Mouse (Mus musculus): ENCODE measurements at regions not wholly inside any gene's neighbourhood (a gene's known extent, or its start where the extent isn't known, plus 50 kb on each side); places are given as distances from the start of the nearest gene placed in this dataset.
A peak's percentile ranks its signal among the peaks of the same experiment; 100 is the strongest.

DNA sequence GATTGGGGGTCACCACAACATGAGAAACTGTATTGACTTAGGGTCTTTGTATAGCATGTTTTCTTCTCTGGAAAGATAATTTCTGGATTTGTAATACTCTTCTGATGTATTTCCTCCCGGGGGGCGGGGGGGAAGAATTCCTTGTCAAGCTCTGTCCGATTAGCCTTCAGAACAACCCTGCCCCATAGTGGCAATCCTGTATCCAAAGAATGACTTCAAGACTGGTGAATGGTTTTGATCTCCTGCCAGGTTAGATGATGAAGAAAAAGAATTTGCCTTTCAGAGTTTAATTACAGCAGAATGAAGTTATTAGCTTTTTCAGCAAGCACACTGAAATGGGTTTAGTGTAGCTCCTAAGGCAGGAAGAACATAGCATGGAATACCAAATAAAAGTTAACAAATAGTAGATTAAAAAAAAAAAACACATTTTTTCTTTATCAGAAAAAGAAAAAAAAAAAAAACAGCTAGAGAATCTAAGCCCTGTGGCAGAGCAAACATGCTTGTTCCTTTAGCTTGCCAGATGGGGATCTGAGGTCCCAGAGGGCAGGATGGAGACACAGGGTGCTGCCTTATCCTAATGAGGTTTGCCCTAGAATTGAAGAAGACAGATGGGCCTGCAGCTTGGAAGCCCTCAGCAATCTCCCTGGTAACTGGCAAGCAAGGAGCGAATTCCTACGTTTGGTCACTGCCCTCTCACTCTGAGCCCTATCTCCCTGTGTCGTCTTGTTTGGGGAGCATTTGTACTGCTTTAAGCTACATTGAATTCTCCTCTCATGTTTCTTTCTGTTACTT, 280.9 kb upstream of the Gm9972 start:
- WGBS = 69% methylated on average over 6 of the region's 6 CpGs
- no peaks in the 10 kb centered on the region for H3K36me3 ChIP-seq (ENCODE audit: control insufficient read depth, insufficient read depth, low read length)

DNA sequence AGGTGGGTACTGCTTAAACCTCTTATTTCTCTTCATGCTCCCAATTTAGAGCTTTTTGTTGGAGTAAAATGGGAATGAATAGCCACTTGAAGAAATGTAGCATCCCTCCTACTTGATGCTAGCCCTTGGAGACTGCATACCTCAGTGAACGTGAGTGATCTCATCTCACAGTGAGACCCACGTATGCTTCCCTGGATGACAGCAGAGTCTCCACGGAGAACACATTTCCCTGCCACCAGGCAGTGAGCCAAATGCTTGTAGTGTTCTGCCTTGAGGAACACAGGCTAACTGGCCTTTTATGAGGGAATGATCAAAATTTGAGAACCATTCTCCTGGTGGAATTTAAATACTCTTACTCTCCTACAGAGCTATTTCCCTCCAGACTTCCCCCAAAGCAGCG, 280.1 kb upstream of the Gm9972 start:
- 76% methylated on average over 4 of the region's 4 CpGs for WGBS
- H3K36me3 ChIP-seq (ENCODE audit: control insufficient read depth, insufficient read depth, low read length) = no peaks in the 10 kb centered on the region
- H3K4me2 ChIP-seq (ENCODE audit: low read depth, low read length, severe bottlenecking) = no peak overlapping the region
- H3K27ac ChIP-seq (ENCODE audit: low read depth, low read length) = no peak overlapping the region
- DNase-seq (ENCODE audit: low spot score) (no peak), ATAC-seq (replicated peaks; ENCODE audit: low FRiP score) (no peak)
- H3K9ac ChIP-seq (ENCODE audit: low read length) = no peak overlapping the region
- no peak overlapping the region for H3K4me3 ChIP-seq (ENCODE audit: low read depth, low read length)
- no peaks in the 10 kb centered on the region for H3K27me3 ChIP-seq (ENCODE audit: control insufficient read depth, insufficient read depth, low read length)
- no peaks in the 10 kb centered on the region for H3K4me1 ChIP-seq (replicated peaks; ENCODE audit: control insufficient read depth, insufficient read depth, low read length)
- no peaks in the 10 kb centered on the region for H3K9me3 ChIP-seq (ENCODE audit: control insufficient read depth, low read length)

More for the DNA sequence above, 280.9 kb upstream of the Gm9972 start:
- no peak overlapping the region for H3K4me2 ChIP-seq (ENCODE audit: low read depth, low read length, severe bottlenecking)
- H3K27me3 ChIP-seq (ENCODE audit: control insufficient read depth, insufficient read depth, low read length) = no peaks in the 10 kb centered on the region
- no peaks in the 10 kb centered on the region for H3K4me1 ChIP-seq (replicated peaks; ENCODE audit: control insufficient read depth, insufficient read depth, low read length)
- DNase-seq (ENCODE audit: low spot score) (no peak), ATAC-seq (replicated peaks; ENCODE audit: low FRiP score) (no peak)
- H3K27ac ChIP-seq (ENCODE audit: low read depth, low read length) = no peak overlapping the region
- no peaks in the 10 kb centered on the region for H3K9me3 ChIP-seq (ENCODE audit: control insufficient read depth, low read length)
- no peak overlapping the region for H3K9ac ChIP-seq (ENCODE audit: low read length)
- H3K4me3 ChIP-seq (ENCODE audit: low read depth, low read length) = no peak overlapping the region

- no peaks in the 10 kb centered on the region for H3K4me1 ChIP-seq (replicated peaks; ENCODE audit: control insufficient read depth, insufficient read depth, low read length)
- H3K4me3 ChIP-seq (ENCODE audit: low read depth, low read length) = no peak overlapping the region
- H3K4me2 ChIP-seq (ENCODE audit: low read depth, low read length, severe bottlenecking) = no peak overlapping the region
- DNase-seq (ENCODE audit: low spot score) (no peak), ATAC-seq (replicated peaks; ENCODE audit: low FRiP score) (no peak)
- no peak overlapping the region for H3K27ac ChIP-seq (ENCODE audit: low read depth, low read length)
- no peaks in the 10 kb centered on the region for H3K9me3 ChIP-seq (ENCODE audit: control insufficient read depth, low read length)
- H3K27me3 ChIP-seq (ENCODE audit: control insufficient read depth, insufficient read depth, low read length) = no peaks in the 10 kb centered on the region
- H3K9ac ChIP-seq (ENCODE audit: low read length) = no peak overlapping the region
- no peaks in the 10 kb centered on the region for H3K36me3 ChIP-seq (ENCODE audit: control insufficient read depth, insufficient read depth, low read length)
These were observed 270.3 kb upstream of the Gm9972 start for GRCm38 (mm10) chr11:42765213-42765612.

DNA sequence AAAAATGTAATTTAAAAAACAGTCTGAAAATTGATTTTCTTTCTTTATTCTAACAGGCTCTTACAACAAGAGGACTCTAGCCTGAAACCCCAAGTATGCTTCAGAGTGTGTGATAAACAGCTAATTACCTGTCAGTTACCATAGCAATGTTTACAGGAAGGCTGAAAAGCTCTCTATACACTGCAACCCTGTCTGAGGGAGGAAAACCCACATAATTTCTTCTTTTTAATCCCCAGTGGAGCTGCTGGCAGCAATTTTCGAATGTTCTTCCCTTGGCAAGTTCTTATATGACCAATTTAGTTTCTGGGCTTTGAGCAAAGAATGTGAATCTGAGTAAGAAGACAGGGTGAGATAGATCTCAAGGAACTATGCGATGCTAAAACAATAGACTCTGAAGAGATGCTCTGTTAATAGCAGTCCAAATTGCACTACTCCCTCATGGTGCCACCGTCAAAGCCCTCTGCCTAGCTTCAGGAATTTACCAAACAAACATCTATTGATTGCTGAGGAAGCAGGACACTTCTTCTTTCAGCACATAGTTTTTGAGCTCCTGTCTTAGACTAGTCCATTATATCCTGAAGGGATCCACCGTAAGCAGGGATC, 260.4 kb upstream of the Gm9972 start:
- Histone ChIP-seq H3K9me3 (ENCODE audit: control insufficient read depth, low read length) (no peaks in the 10 kb centered on the region), H3K4me1 (replicated peaks; ENCODE audit: control insufficient read depth, insufficient read depth, low read length) (peaks cover 2% of the 10 kb centered on the region; the same call in 1 of the 2 replicates), H3K4me3 (ENCODE audit: low read depth, low read length) (no peak overlapping the region), H3K36me3 (ENCODE audit: control insufficient read depth, insufficient read depth, low read length) (no peaks in the 10 kb centered on the region), H3K27ac (ENCODE audit: low read depth, low read length) (no peak overlapping the region), H3K9ac (ENCODE audit: low read length) (no peak overlapping the region), H3K4me2 (ENCODE audit: low read depth, low read length, severe bottlenecking) (no peak overlapping the region), H3K27me3 (ENCODE audit: control insufficient read depth, insufficient read depth, low read length) (no peaks in the 10 kb centered on the region)
- DNase-seq (ENCODE audit: low spot score) = no peak
- ATAC-seq (replicated peaks; ENCODE audit: low FRiP score) = peak; percentile 88
- 61% methylated on average over 4 of the region's 4 CpGs for WGBS

DNA sequence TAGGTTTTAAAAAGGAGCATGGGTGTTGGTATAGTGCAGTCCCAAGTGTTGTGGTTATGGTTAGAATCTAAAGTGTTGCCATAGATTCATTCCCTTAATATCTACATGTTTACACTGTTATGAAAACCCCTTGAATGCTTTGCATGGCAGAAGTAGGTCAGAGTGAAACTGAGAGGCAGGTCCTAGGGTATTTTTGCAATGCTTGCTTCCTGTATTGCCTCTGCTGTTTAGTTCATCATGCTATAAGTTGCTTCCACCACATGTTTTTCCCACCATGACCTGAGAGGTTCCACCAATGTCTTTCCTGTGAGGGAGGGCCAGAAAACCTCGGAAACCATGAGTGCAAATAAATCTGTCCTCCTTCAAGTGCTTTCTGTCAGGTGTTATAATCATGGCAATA, 224.1 kb upstream of the Gm9972 start:
- H3K4me3 ChIP-seq (ENCODE audit: low read depth, low read length) = no peak overlapping the region
- no peaks in the 10 kb centered on the region for H3K36me3 ChIP-seq (ENCODE audit: control insufficient read depth, insufficient read depth, low read length)
- no peak overlapping the region for H3K9ac ChIP-seq (ENCODE audit: low read length)
- ATAC-seq (replicated peaks; ENCODE audit: low FRiP score) (no peak), DNase-seq (ENCODE audit: low spot score) (no peak)
- H3K27ac ChIP-seq (ENCODE audit: low read depth, low read length) = no peak overlapping the region
- no peaks in the 10 kb centered on the region for H3K27me3 ChIP-seq (ENCODE audit: control insufficient read depth, insufficient read depth, low read length)
- no peaks in the 10 kb centered on the region for H3K4me1 ChIP-seq (replicated peaks; ENCODE audit: control insufficient read depth, insufficient read depth, low read length)
- H3K4me2 ChIP-seq (ENCODE audit: low read depth, low read length, severe bottlenecking) = no peak overlapping the region
- no peaks in the 10 kb centered on the region for H3K9me3 ChIP-seq (ENCODE audit: control insufficient read depth, low read length)
- WGBS = 86% methylated on average over 1 of the region's 1 CpGs

- H3K4me3 ChIP-seq (ENCODE audit: low read depth, low read length) = no peak overlapping the region
- no peak overlapping the region for H3K4me2 ChIP-seq (ENCODE audit: low read depth, low read length, severe bottlenecking)
- no peaks in the 10 kb centered on the region for H3K27me3 ChIP-seq (ENCODE audit: control insufficient read depth, insufficient read depth, low read length)
- H3K9ac ChIP-seq (ENCODE audit: low read length) = no peak overlapping the region
- DNase-seq (ENCODE audit: low spot score) = no peak
- 84% methylated on average over 2 of the region's 2 CpGs for WGBS
- H3K4me1 ChIP-seq (replicated peaks; ENCODE audit: control insufficient read depth, insufficient read depth, low read length) = no peaks in the 10 kb centered on the region
- H3K27ac ChIP-seq (ENCODE audit: low read depth, low read length) = no peak overlapping the region
- no peaks in the 10 kb centered on the region for H3K9me3 ChIP-seq (ENCODE audit: control insufficient read depth, low read length)
- no peak for ATAC-seq (replicated peaks; ENCODE audit: low FRiP score)
- no peaks in the 10 kb centered on the region for H3K36me3 ChIP-seq (ENCODE audit: control insufficient read depth, insufficient read depth, low read length)
These were observed 219.8 kb upstream of the Gm9972 start for GRCm38 (mm10) chr11:42815753-42816152.

DNA sequence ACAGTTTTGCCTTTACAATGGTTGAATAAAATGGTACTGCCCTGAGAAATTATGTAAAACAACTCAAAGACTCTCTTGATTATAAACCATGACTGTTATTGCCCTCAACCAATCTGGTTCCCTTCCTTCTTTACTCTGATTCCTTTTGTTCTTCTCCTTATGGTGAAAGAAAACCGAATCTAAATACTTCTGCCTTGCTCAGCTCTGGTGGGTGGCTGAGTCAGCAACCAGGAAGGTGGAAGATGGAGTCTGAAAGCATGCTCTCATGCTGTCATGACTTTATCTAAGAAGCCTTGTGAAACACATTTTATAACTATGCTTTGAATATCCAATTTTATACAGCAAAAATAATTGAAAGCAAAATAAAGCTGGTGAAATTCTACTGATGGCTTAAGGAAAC, 212.7 kb upstream of the Gm9972 start:
- ATAC-seq (replicated peaks; ENCODE audit: low FRiP score) = no peak
- no peak overlapping the region for H3K4me2 ChIP-seq (ENCODE audit: low read depth, low read length, severe bottlenecking)
- 56% methylated on average over 1 of the region's 1 CpGs for WGBS

DNA sequence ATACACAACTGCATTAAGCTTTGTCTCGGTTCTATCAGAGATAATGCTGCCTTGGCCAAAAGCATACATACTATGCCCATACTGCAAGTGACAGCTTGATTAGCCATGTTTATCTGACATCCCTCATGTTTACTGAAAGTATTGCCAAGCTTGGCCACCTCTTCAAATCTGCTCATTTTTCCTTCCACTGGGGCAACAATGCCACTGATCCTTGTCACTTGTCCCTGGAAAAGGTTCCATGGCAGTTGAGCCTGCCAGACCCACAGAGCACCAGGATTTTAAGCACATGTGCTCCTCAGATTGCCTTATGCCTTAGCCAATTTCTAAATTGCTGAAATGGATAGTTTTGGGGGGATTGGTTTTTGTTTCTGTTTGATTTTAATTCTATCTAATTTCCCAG, 189.8 kb upstream of the Gm9972 start:
- WGBS = 98% methylated on average over 1 of the region's 1 CpGs
- Histone ChIP-seq H3K27me3 (ENCODE audit: control insufficient read depth, insufficient read depth, low read length) (no peaks in the 10 kb centered on the region), H3K9ac (ENCODE audit: low read length) (no peak overlapping the region), H3K4me3 (ENCODE audit: low read depth, low read length) (no peak overlapping the region), H3K36me3 (ENCODE audit: control insufficient read depth, insufficient read depth, low read length) (no peaks in the 10 kb centered on the region), H3K27ac (ENCODE audit: low read depth, low read length) (no peak overlapping the region), H3K4me2 (ENCODE audit: low read depth, low read length, severe bottlenecking) (no peak overlapping the region), H3K4me1 (replicated peaks; ENCODE audit: control insufficient read depth, insufficient read depth, low read length) (no peaks in the 10 kb centered on the region), H3K9me3 (ENCODE audit: control insufficient read depth, low read length) (no peaks in the 10 kb centered on the region)
- DNase-seq (ENCODE audit: low spot score) (no peak), ATAC-seq (replicated peaks; ENCODE audit: low FRiP score) (no peak)

More for the DNA sequence above, 212.7 kb upstream of the Gm9972 start:
- no peak overlapping the region for H3K9ac ChIP-seq (ENCODE audit: low read length)
- no peaks in the 10 kb centered on the region for H3K27me3 ChIP-seq (ENCODE audit: control insufficient read depth, insufficient read depth, low read length)
- no peak overlapping the region for H3K27ac ChIP-seq (ENCODE audit: low read depth, low read length)
- H3K36me3 ChIP-seq (ENCODE audit: control insufficient read depth, insufficient read depth, low read length) = no peaks in the 10 kb centered on the region
- H3K4me1 ChIP-seq (replicated peaks; ENCODE audit: control insufficient read depth, insufficient read depth, low read length) = no peaks in the 10 kb centered on the region
- H3K4me3 ChIP-seq (ENCODE audit: low read depth, low read length) = no peak overlapping the region
- no peak for DNase-seq (ENCODE audit: low spot score)
- no peaks in the 10 kb centered on the region for H3K9me3 ChIP-seq (ENCODE audit: control insufficient read depth, low read length)

- Histone ChIP-seq H3K4me1 (replicated peaks; ENCODE audit: control insufficient read depth, insufficient read depth, low read length) (no peaks in the 10 kb centered on the region), H3K27me3 (ENCODE audit: control insufficient read depth, insufficient read depth, low read length) (no peaks in the 10 kb centered on the region), H3K27ac (ENCODE audit: low read depth, low read length) (no peak overlapping the region), H3K36me3 (ENCODE audit: control insufficient read depth, insufficient read depth, low read length) (no peaks in the 10 kb centered on the region), H3K4me2 (ENCODE audit: low read depth, low read length, severe bottlenecking) (no peak overlapping the region), H3K9me3 (ENCODE audit: control insufficient read depth, low read length) (no peaks in the 10 kb centered on the region), H3K9ac (ENCODE audit: low read length) (no peak overlapping the region), H3K4me3 (ENCODE audit: low read depth, low read length) (no peak overlapping the region)
- DNase-seq (ENCODE audit: low spot score) (no peak), ATAC-seq (replicated peaks; ENCODE audit: low FRiP score) (no peak)
- WGBS = 92% methylated on average over 4 of the region's 4 CpGs
These were observed 181.1 kb upstream of the Gm9972 start for GRCm38 (mm10) chr11:42854411-42854810.
